Mouse (Mus musculus): ENCODE data around the gene Snrnp27. TPM values are rescaled to one million over a fixed set of nuclear protein-coding genes. Genes with fewer than 3 reads are reported as not detected.

The Snrnp27 gene
- polyA plus RNA-seq (2014; fragmentation: Illumina TruSeq; extraction: RNeasy Lipid Tissue Mini Kit (QIAGEN cat#74804); ENCODE audit: low read depth, low replicate concordance), result 151 TPM

DNA sequence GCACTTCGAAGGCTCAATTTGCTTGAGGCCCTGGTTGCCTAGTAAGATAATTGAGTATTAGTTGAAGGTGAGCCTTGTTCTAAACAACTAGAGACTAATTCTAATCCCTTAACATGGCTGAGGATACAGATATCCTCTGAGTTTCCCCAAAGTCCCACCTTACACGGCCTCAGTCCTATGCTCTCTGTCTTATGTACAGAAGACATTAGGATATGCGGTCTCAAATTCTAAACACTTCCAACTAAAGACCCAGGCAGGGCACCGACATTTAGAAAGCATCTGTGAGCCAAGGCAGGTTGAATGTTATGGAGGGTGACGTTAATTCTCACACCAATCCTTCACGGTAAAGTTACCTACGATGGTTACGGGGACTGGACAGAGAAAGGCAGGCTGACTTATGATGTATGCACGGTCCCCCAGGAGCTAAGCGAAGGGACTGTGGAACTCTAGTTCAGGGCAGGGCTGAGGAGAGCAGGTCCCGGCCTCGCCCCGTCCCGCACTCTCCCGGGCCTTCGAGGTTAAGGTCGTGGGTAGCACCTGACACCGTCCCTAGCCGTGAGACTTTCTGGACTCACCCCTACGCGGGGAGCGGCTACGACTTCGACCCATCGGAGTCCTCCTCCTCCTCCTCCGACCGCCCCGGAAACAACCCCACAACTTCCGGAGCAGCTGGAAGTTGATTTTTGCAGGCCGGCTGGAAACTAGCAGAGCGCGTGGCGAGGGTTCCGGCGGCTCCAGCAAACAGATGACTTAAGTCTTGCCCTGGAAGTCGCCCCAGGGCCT is at the start of gene Snrnp27:
Snrnp27 (minus strand) TSS at position 651 of the 783 bp plus-strand sequence.

DNA sequence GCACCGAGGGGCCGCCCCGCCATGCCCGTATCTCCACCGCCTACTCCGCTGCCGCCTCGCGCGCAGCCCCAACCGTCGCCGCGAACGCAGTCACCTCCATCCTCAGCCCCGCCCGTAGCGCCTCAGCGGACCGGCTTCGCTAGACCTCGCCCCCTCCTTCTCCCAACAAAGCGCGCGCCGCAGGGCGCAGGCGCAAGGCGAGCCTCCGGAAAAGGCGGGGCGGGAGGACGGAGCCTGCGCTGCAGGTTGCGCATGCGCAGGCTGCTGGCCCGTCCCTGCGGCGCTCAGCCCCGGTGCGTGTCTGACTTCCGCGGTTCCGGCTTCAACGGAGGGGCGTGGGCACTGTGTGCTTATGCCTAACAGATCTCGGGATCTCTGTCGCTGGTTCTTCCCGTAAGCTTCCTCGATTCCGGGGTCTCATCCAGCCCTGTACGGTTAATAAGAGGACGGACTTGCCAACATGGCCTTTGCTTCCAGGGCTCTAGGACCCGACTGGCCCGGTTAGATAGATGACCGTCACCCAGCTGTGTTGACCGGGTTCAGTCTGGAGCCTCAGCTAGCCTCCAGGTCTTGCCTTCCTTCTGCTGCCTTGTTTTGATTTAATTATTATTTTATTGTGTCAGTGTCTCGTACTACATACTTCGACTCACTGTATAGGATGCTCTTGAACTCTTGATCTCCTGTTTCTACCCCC is 49.0 kb upstream of the Snrnp27 start, which contains the start of gene Gmcl1:
Gmcl1 (minus strand) TSS at position 201 of the 694 bp plus-strand sequence.

DNA sequence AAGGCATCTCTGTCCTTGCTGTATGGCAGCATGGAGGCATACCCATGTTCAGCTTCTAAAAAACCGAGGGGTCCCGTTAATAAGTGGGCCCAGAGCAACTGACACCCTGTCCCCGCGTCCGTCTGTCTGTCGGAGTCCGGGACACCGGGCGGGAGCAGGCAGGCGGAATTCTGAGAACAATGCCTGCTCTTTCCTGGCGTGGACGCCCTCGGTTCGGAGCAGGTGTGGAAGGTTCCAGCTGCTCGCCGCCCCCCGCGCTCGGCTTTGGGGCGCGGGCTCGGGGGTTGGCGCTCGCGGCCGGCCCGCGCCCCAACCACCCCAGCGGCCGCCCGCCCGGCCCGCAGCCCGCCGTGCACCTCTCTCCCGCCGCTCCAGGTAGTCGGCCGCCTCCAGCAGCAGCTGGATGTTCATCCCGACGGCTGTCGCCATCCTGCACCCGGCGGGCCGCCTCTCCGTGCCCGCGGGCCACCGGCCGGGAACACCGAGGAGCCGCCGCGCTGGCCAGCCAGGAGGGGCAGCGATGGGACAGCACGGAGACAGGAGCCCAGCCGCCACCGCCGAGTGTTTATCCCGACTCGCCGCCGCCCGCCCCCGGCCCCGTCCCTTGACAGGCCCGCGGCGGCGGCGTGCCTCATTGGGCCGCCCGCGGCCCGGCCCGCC is 15.6 kb downstream of the Snrnp27 start, which contains the start of gene Mxd1:
Mxd1 (minus strand) TSS at position 582 of the 660 bp plus-strand sequence.

DNA sequence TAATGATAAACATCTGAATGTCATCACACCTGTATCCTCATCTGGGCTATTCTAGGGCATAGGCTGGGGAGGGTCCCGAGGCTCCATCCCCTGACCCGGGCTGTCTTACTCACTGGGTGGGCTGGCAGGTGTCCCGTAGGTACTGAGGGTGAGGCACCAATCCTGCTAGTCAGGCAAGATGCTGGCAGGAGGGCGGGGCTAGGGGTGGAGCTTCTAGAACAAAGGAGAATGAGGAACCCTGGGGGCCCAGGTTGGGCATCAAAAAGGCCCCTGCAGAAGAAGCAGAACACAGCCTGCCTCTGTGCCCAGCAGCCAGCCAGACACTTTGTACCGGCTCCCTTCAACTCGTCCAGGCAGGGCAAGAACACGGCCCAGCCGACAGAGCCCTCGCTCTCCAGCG is 56.4 kb downstream of the Snrnp27 start, which contains the start of gene Asprv1:
Asprv1 (plus strand) TSS at position 219 of the 400 bp plus-strand sequence.

Other genes starting within 250 kb of the Snrnp27 start
- 13.9 TPM for gene C87436, start 246.1 kb downstream of the Snrnp27 start, polyA plus RNA-seq (2014; fragmentation: Illumina TruSeq; extraction: RNeasy Lipid Tissue Mini Kit (QIAGEN cat#74804); ENCODE audit: low read depth, low replicate concordance)
- gene Pcbp1, start 158.2 kb downstream of the Snrnp27 start, polyA plus RNA-seq (2014; fragmentation: Illumina TruSeq; extraction: RNeasy Lipid Tissue Mini Kit (QIAGEN cat#74804); ENCODE audit: low read depth, low replicate concordance), result 101 TPM
- gene Asprv1, start 56.4 kb downstream of the Snrnp27 start, polyA plus RNA-seq (2014; fragmentation: Illumina TruSeq; extraction: RNeasy Lipid Tissue Mini Kit (QIAGEN cat#74804); ENCODE audit: low read depth, low replicate concordance), result not detected
- gene Mxd1, start 15.4 kb downstream of the Snrnp27 start, polyA plus RNA-seq (2014; fragmentation: Illumina TruSeq; extraction: RNeasy Lipid Tissue Mini Kit (QIAGEN cat#74804); ENCODE audit: low read depth, low replicate concordance), result 4.8 TPM
- 53.1 TPM for gene Gmcl1, start 48.9 kb upstream of the Snrnp27 start, polyA plus RNA-seq (2014; fragmentation: Illumina TruSeq; extraction: RNeasy Lipid Tissue Mini Kit (QIAGEN cat#74804); ENCODE audit: low read depth, low replicate concordance)
- 168 TPM for gene Anxa4, start 109.1 kb upstream of the Snrnp27 start, polyA plus RNA-seq (2014; fragmentation: Illumina TruSeq; extraction: RNeasy Lipid Tissue Mini Kit (QIAGEN cat#74804); ENCODE audit: low read depth, low replicate concordance)
- gene Aak1, start 165.0 kb upstream of the Snrnp27 start, polyA plus RNA-seq (2014; fragmentation: Illumina TruSeq; extraction: RNeasy Lipid Tissue Mini Kit (QIAGEN cat#74804); ENCODE audit: low read depth, low replicate concordance), result 16.9 TPM